Mouse (Mus musculus): ENCODE measurements around the gene Hspa12b.
"Not testable (repeated sequence)": the region's sequence is repeated elsewhere in the genome, so short reads cannot be mapped to it uniquely, and the experiment has no call there.

The Hspa12b gene

DNA sequence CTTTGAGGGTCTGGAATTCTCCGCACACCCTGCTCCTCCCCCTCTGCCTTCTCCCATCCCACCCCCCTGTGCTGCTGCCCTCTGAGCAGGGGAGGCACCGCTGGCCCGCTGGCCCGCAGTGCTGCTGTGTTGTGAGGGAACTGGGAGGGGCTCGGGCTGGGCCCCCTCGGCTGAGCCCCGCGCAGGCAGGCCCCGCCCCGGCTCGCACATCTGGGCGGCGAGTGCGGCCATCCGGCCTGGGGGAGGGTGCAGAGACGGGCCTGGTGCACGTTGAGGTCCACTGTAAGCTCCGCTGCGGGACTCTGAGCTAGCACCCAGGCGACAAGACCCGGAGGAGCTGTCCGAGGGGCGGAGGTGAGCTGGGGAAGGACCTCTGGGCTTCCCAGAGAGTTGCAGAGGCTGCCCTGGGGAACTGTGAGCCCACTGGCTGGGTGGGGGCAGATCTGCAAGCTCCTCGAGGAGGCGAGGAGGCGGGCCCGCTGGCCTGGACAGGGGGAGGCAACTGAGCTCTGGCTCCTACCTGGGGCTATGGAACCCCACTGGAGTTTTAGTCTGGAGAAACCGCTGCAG is at the start of gene Hspa12b:
Gene Hspa12b (plus strand): TSS at position 120 of the 570 bp plus-strand sequence.
- peak; percentile 69 for DNase-seq

DNA sequence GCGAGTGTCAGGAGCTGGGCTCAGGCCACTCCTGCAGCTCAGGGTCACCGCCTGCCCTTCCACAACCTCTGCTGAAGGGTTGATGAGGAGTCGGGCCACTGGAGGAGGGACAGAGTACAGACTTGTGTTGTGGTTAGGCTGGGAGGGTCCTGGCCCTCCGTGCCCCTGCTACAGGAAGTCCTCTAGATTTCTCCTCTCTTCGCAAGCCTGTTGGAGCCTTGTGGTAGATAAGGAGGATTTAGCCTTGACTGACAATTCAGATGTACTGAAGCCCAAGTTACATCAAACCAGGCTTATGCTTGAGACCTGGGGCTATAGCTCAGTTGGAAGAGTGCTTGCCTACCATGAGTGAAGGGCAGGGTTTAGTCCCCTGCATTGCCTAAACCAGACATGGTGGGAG is 46.6 kb upstream of the Hspa12b start:
- DNase-seq: no peak

- no peak for DNase-seq
Observed at GRCm38 (mm10) chr2:131084206-131084605, 42.9 kb upstream of the Hspa12b start.

- DNase-seq: no peak
Observed at GRCm38 (mm10) chr2:131086667-131087390, 40.3 kb upstream of the Hspa12b start, which contains the start of gene Siglec1. Gene Siglec1, minus strand, starts transcription at chr2:131086765.

DNA sequence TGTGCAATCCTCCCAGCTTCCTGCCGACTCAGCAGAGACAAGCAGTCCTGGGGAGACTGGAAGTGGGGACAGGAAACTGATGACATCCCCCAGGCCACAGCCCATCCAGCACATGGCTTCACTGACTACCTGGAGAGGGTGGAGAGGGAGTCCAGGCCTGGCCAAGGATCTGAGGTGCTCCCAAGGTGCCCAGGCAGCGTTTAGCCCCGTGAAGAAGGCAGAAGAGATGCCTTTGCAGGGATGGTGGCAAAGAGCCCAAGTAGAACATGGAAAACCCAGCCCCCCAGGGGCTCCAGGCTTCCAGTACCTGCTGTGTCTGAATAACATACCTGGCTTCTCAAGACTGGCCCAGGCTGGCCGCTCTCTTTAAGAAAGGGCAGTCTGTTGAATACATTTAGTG is 38.5 kb upstream of the Hspa12b start:
- no peak for DNase-seq

GRCm38 (mm10) chr2:131089634-131090033 is 37.4 kb upstream of the Hspa12b start:
- DNase-seq: no peak

DNA sequence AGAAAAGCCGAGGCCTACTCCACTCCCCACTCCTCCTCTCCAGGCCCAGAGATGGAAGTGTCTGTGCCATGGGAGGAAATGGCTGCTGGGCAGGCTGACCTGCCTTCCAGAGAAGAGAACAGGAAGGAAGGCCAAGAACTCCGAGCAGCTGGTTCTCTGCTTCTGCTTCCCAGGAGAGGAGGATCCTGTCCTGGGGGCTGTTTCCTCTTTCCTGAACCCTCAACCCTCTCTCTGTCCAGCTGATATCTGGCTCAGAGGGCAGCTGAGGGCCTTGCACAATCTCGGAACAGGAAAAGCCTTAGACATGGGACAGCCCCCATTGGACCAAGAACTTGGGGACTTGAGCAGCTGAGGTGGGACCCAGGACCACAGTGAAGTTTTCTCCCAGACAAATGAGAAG is 36.2 kb upstream of the Hspa12b start:
- DNase-seq: peak; percentile 19

DNA sequence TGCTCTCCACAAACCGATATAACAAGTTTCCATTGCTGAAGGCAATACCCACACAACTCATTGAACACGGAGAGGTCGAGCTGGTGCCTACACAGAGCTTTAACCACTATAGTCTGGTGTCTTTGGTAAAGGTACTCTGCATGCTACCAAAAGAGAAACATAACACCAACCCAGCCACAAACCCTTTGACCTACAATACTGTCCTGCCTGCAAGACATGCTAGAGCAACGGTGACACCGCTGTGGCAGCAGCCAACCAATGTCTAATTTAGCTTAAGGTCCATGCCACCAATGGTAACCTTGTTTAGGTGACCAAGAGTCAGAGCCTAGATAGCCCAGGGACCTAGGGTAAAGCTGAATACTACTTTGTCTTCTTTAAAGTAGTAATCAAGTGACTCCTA is 33.5 kb upstream of the Hspa12b start:
- DNase-seq: no peak

DNA sequence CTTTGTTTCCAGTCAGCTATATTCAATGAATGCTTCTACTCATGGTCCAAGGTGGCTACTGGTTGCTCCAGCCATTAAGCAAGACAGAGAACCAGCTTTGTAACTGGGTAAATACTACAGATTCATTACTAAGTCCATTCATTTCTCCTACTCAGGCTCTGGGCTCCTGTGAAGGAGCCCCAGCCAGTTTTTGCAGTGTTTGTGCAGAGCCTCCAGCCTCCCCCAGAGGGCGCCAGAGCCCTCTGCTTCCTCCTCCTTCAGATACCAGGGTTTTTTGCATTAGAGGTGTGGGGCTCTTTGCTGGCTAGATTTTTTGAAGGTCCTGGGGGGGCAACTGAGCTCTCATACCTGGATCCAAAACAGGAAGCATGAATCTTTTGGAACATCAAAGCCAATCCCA is 32.3 kb upstream of the Hspa12b start:
- DNase-seq: peak; percentile 82

DNA sequence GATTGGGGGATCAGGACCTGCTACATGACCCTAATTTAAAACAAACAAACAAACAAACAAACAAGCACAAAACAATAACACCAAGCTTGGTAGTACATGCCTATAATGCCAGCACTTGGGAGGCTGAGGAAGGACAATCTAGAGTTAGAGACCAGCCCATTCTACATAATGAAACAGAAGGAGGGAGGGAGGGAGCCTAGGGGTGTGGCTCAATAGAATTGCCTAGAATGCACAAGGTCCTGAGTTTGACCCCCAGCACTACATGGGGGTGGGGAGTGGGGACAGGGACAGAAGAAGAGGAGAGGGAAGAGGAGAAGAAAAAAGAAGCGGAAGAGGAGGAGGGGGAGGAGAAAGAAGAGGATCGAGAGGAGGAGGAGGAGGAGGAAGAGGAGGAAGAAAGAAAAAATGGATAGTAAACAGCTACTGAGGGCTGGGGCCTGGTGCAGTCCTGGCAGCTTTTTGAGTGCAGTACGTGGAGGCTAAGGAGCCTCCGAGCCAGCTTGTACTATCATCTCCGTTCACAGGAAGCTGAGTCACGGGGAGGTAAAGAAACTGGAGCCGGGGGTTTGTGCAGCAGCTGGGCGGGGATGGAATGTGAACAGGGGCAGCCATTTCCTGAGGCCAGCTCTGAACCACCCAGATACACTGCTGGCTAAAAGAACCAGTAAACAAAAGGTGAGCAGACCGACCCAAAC is 30.8 kb upstream of the Hspa12b start:
- DNase-seq: peak; percentile 60

- DNase-seq: no peak
Observed at GRCm38 (mm10) chr2:131097087-131097486, 30.0 kb upstream of the Hspa12b start.

- DNase-seq: no peak
Observed at GRCm38 (mm10) chr2:131101530-131101929, 25.6 kb upstream of the Hspa12b start.

DNA sequence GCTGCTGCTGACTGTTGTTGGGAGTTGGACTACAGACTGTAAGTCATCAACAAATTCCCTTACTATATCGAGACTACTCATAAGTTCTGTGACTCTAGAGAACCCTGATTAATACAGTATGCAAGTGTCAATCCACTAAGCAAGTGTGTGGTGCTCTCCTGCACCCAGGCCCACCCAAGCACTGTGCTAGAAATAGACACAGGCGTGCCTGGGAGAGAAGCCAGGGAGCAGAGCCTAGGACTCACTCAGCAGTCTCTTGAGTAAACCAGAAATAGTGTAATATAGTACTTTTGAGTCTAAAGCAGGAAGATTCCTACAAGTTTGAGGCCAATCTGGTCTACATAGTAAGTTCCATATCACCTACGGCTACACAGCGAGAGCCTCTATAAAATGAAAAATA is 23.1 kb upstream of the Hspa12b start:
- DNase-seq: no peak

GRCm38 (mm10) chr2:131105061-131105460 is 22.0 kb upstream of the Hspa12b start:
- DNase-seq: not testable (repeated sequence)

- no peak for DNase-seq
Observed at GRCm38 (mm10) chr2:131105989-131106388, 21.1 kb upstream of the Hspa12b start.

GRCm38 (mm10) chr2:131118968-131119574 is 8.0 kb upstream of the Hspa12b start:
- DNase-seq: no peak

DNA sequence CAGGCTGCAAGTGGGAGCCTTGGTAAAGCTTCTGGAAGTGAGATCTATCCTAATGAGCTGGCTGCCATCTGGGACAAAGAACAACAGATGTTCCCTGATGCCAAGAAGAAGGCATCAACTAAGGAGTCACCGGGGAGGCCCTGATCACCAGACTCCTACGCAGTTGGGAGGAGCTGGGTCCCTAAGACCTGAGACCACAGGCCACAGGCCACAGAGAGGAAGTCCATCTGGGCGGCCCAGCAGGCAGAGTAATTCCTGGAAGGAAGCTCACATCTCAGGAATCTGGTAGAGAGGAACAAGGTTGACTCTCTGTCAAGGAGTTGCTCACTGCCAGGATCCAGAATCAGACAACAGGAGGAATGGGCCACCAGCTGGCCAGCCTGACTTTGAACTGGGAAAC is 2.9 kb upstream of the Hspa12b start:
- DNase-seq: no peak

DNA sequence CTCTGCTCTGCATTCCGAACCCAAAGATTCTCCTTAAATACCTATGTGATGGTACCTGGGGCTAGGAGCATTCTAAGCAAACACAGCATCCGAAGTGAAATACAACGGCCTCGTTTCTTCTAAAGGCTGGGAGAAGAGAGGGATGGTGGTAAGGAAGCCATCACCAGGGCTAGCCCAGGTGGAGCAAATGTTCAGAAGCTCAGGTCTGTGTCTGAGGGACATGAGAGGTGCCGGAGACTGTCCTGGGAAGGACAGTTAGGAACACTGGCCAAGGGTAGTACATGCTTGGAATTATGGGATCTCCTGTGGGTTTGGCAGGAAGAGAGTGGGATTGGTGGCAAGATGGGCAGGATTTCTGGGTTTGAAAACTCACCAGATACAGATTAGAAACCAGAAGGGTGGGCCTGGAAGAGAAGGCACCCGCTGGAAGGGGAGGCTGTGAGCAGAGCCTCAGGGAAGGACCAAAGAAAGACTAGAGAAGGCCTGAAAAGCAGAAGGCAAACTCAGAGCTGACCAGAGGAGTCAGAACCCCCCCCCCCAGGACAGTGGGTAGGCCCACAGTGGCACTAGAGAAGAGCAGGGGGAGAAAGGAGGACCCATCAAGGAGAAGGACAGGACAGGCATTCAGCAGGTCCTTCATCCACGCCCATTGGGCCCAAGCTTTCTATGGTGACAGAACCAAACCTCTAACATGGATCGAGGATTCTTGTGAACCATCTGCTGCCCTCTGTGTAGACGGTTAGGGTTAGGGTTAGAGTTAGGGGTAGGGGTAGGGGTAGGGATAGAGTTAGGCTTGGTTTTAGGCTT is 1.7 kb upstream of the Hspa12b start:
- DNase-seq: no peak

DNA sequence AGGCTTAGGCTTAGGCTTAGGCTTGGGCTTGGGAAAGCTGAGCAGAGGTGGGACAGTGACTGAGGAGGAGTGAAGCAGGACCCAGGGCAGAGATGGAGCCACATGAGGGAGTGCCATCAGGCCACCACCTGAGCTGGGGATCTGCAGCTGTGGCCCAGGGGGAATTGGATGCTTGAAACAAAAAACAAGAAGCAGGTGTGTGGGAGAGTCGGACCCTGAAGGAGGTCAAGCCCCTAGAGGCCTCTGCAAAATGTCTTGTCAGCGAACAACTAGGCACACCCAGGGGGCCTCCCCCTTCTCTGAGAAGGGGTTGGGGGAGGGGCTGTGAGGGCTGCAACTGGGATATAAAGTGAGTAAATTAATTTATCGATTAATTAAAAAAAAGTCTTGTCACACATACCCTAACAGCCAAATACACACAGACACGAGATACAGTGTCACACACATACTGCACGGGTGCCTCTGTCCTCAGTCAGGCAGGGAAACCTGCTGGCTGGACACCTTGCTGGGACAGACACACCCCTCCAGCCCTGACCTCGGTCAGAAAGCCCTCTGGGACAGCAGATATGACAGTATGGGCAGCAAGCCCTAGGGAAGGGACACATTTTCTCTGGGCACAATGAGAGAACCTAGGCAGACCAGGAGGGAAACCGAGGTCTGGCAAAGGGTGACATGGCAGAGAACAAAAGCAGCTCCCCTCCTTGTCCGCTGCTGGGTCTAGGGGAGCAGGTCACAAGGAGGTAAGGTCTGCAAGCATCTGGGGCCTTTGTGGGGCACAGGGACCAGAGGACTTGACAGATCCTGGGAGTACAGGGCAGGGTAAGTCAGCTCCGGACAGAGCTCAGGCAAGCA is 890 bp upstream of the Hspa12b start:
- DNase-seq: no peak

DNA sequence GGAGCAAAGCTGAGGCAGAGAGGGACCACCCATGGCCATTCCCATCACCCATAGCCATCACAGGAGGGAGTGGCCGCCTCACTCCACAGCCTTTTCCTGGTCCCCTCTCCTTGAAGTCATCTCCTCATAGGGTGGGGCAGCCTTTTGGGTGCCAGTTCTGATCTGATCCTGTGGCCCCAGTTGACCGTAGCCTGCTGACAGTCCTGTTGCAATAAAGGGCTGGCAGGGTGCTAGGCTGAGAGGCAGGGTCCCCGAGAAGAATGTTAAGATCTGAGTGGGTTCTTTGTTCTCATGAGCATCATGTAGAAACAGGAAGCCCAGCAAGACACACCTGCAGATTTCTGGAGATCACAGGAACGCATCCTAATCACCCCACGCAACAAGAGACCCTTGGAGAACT is 1.1 kb downstream of the Hspa12b start:
- no peak for DNase-seq

DNA sequence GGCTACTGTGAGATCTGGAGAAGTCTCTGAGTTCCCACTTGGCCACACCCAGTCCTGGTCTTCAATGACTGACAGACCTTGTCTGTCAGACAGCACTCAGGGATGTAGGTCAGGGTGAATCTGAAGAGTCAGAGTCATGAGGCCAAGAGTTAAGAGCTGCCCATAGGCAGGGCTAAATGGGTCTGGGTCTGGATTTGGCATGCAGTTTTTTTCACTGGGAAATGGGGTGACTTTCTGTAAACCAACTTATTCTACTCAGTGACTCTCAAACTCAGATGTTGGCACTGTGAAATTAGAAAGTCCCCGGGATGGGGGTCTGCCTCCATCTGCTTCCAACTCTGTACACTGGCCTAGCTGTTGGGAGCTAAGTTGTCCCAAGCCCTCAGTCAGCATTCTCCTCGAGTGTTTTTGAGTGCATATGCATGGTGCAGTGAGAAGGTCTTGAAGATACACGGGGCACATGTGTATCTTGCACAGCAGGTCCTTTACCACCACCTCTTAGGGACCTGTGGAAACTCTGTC is 1.6 kb downstream of the Hspa12b start:
- no peak for DNase-seq

GRCm38 (mm10) chr2:131129836-131130235 is 2.8 kb downstream of the Hspa12b start:
- DNase-seq: no peak
